Mouse (Mus musculus): ENCODE measurements around the gene Iars2. TPM values are rescaled to one million over a fixed set of nuclear protein-coding genes. Genes with fewer than 3 reads are reported as not detected.

The Iars2 gene
- 25.7 TPM for polyA plus RNA-seq (2017; shearing (Covaris generic))

GRCm38 (mm10) chr1:185328721-185329610 lies at the start of gene Iars2:
TSS of gene Iars2 (minus strand) at chr1:185329396.

GRCm38 (mm10) chr1:185362677-185363520 lies 33.7 kb upstream of the Iars2 start, which contains the start of gene Eprs:
TSS of gene Eprs (plus strand) at chr1:185363044.

GRCm38 (mm10) chr1:185331983-185332430 lies 2.8 kb upstream of the Iars2 start, which contains the start of gene Bpnt1:
TSS of gene Bpnt1 (plus strand) at chr1:185332149.

Other genes with a start within 250 kb of the Iars2 start
- gene Rab3gap2, start 125.3 kb downstream of the Iars2 start, polyA plus RNA-seq (2017; shearing (Covaris generic)) = 49.0 TPM
- gene Bpnt1, start 2.8 kb upstream of the Iars2 start, polyA plus RNA-seq (2017; shearing (Covaris generic)) = 14.0 TPM
- 137 TPM for gene Eprs, start 33.6 kb upstream of the Iars2 start, polyA plus RNA-seq (2017; shearing (Covaris generic))
- not detected for gene Slc30a10, start 125.5 kb upstream of the Iars2 start, polyA plus RNA-seq (2017; shearing (Covaris generic))

Data from inflammation-experienced regulatory T-cells, adult 16 weeks (primary cell).